Mouse (Mus musculus): Measurements from ENCODE around the gene Lypd4.

Lypd4 gene

GRCm38 (mm10) chr7:24889431-24890220, 19.9 kb upstream of the Lypd4 start:
- no peak for DNase-seq (ENCODE audit: low read depth, low spot score)

- DNase-seq (ENCODE audit: low read depth, low spot score): no peak
Measured at GRCm38 (mm10) chr7:24887096-24887495, 17.4 kb upstream of the Lypd4 start.

GRCm38 (mm10) chr7:24886308-24886633, 16.5 kb upstream of the Lypd4 start:
- no peak for DNase-seq (ENCODE audit: low read depth, low spot score)

- no peak for DNase-seq (ENCODE audit: low read depth, low spot score)
Measured at GRCm38 (mm10) chr7:24885468-24886307, 15.9 kb upstream of the Lypd4 start.

- DNase-seq (ENCODE audit: low read depth, low spot score): no peak
Measured at GRCm38 (mm10) chr7:24884693-24885291, 15.1 kb upstream of the Lypd4 start.

- peak; percentile 94 for DNase-seq (ENCODE audit: low read depth, low spot score)
Measured at GRCm38 (mm10) chr7:24883896-24884692, 14.4 kb upstream of the Lypd4 start, which contains the start of gene Rps19. Rps19 (plus strand) TSS chr7:24884371.

GRCm38 (mm10) chr7:24882416-24883199, 12.9 kb upstream of the Lypd4 start:
- DNase-seq (ENCODE audit: low read depth, low spot score): no peak

- no peak for DNase-seq (ENCODE audit: low read depth, low spot score)
Measured at GRCm38 (mm10) chr7:24879620-24880019, 9.9 kb upstream of the Lypd4 start.

- no peak for DNase-seq (ENCODE audit: low read depth, low spot score)
Measured at GRCm38 (mm10) chr7:24877588-24877987, 7.8 kb upstream of the Lypd4 start.

GRCm38 (mm10) chr7:24869080-24869479, 661 bp downstream of the Lypd4 start:
- no peak for DNase-seq (ENCODE audit: low read depth, low spot score)

GRCm38 (mm10) chr7:24864156-24864555, 5.6 kb downstream of the Lypd4 start:
- DNase-seq (ENCODE audit: low read depth, low spot score): no peak

GRCm38 (mm10) chr7:24862853-24863252, 6.9 kb downstream of the Lypd4 start:
- no peak for DNase-seq (ENCODE audit: low read depth, low spot score)

GRCm38 (mm10) chr7:24861913-24862312, 7.8 kb downstream of the Lypd4 start, which contains the start of gene Gm9844:
Gm9844 (plus strand) TSS chr7:24862213.
- no peak for DNase-seq (ENCODE audit: low read depth, low spot score)

- DNase-seq (ENCODE audit: low read depth, low spot score): no peak
Measured at GRCm38 (mm10) chr7:24859234-24859633, 10.5 kb downstream of the Lypd4 start.

GRCm38 (mm10) chr7:24856460-24857120, 13.2 kb downstream of the Lypd4 start:
- DNase-seq (ENCODE audit: low read depth, low spot score): no peak

- no peak for DNase-seq (ENCODE audit: low read depth, low spot score)
Measured at GRCm38 (mm10) chr7:24853695-24854094, 16.0 kb downstream of the Lypd4 start.

GRCm38 (mm10) chr7:24853233-24853563, 16.5 kb downstream of the Lypd4 start:
- DNase-seq (ENCODE audit: low read depth, low spot score): no peak

- no peak for DNase-seq (ENCODE audit: low read depth, low spot score)
Measured at GRCm38 (mm10) chr7:24852557-24853232, 17.0 kb downstream of the Lypd4 start.

GRCm38 (mm10) chr7:24851596-24852325, 18.0 kb downstream of the Lypd4 start:
- no peak for DNase-seq (ENCODE audit: low read depth, low spot score)

All from WW6 (cell line).